Mouse (Mus musculus) thymus, postnatal 10 days (tissue): ENCODE measurements around the gene Olfr161.
"Not testable (repeated sequence)": the region's sequence is repeated elsewhere in the genome, so short reads cannot be mapped to it uniquely, and the experiment has no call there.

Experiments used
- DNase-seq, 2 experiments: peaks; one replicate each; pipeline ENCODE4 v3.0.0; 2021; ENCODE audit warnings: low spot score in 2 of 2

Olfr161 gene

GRCm38 (mm10) chr16:3590691-3591090 lies at the start of gene Olfr161:
Gene Olfr161, plus strand, starts transcription at chr16:3591042.
- DNase-seq = no peak

- no peak for DNase-seq
These were observed 27.3 kb upstream of the Olfr161 start for GRCm38 (mm10) chr16:3563553-3563952.

- not testable (repeated sequence) for DNase-seq
These were observed 13.2 kb upstream of the Olfr161 start for GRCm38 (mm10) chr16:3577658-3578057.

GRCm38 (mm10) chr16:3578227-3578848 lies 12.5 kb upstream of the Olfr161 start:
- not testable (repeated sequence) for DNase-seq

- DNase-seq = not testable (repeated sequence)
These were observed 40.5 kb downstream of the Olfr161 start for GRCm38 (mm10) chr16:3631376-3631775.

GRCm38 (mm10) chr16:3632572-3633361 lies 41.9 kb downstream of the Olfr161 start:
- DNase-seq = not testable (repeated sequence)
